Mouse (Mus musculus) adipocyte (in vitro differentiated cells): ENCODE measurements around the gene Stk38.
"Not testable (repeated sequence)": the region's sequence is repeated elsewhere in the genome, so short reads cannot be mapped to it uniquely, and the experiment has no call there.

Source experiments
- DNase-seq: peaks from one replicate; pipeline ENCODE4 v3.0.0-alpha.2; 2016; ENCODE audit warnings: low spot score

Stk38 gene

GRCm38 (mm10) chr17:29035506-29035905, 27.7 kb upstream of the Stk38 start:
- no peak for DNase-seq

GRCm38 (mm10) chr17:29034264-29034663, 26.5 kb upstream of the Stk38 start:
- DNase-seq = peak; percentile 48

GRCm38 (mm10) chr17:29033569-29034061, 25.8 kb upstream of the Stk38 start:
- peak; percentile 33 for DNase-seq

- DNase-seq = peak; percentile 99
Observed at GRCm38 (mm10) chr17:29032274-29033069, 24.7 kb upstream of the Stk38 start, which contains the start of gene Srsf3. Gene Srsf3, plus strand, starts transcription at chr17:29032628.

- peak; percentile 58 for DNase-seq
Observed at GRCm38 (mm10) chr17:29031771-29032273, 24.0 kb upstream of the Stk38 start.

GRCm38 (mm10) chr17:29031085-29031711, 23.4 kb upstream of the Stk38 start:
- not testable (repeated sequence) for DNase-seq

- no peak for DNase-seq
Observed at GRCm38 (mm10) chr17:29030321-29031034, 22.7 kb upstream of the Stk38 start.

- no peak for DNase-seq
Observed at GRCm38 (mm10) chr17:29026652-29027356, 19.0 kb upstream of the Stk38 start.

- DNase-seq = peak; percentile 79
Observed at GRCm38 (mm10) chr17:29024896-29025565, 17.2 kb upstream of the Stk38 start.

- no peak for DNase-seq
Observed at GRCm38 (mm10) chr17:29024047-29024892, 16.5 kb upstream of the Stk38 start.

GRCm38 (mm10) chr17:29023346-29023745, 15.6 kb upstream of the Stk38 start:
- DNase-seq = no peak

GRCm38 (mm10) chr17:29022230-29022819, 14.5 kb upstream of the Stk38 start:
- DNase-seq = no peak

- peak; percentile 84 for DNase-seq
Observed at GRCm38 (mm10) chr17:29020444-29020843, 12.6 kb upstream of the Stk38 start.

- no peak for DNase-seq
Observed at GRCm38 (mm10) chr17:29019391-29019790, 11.6 kb upstream of the Stk38 start.

GRCm38 (mm10) chr17:29018292-29018984, 10.6 kb upstream of the Stk38 start:
- no peak for DNase-seq

- DNase-seq = no peak
Observed at GRCm38 (mm10) chr17:29016705-29017104, 8.9 kb upstream of the Stk38 start.

GRCm38 (mm10) chr17:29015638-29016037, 7.8 kb upstream of the Stk38 start:
- peak; percentile 62 for DNase-seq

GRCm38 (mm10) chr17:29014235-29014634, 6.4 kb upstream of the Stk38 start:
- DNase-seq = peak; percentile 65

GRCm38 (mm10) chr17:29009181-29009580, 1.4 kb upstream of the Stk38 start:
- DNase-seq = no peak
